Mouse (Mus musculus) midbrain, embryonic 14.5 days (tissue): ENCODE data around the gene Mapt. TPM values are rescaled to one million over a fixed set of nuclear protein-coding genes. Genes with fewer than 3 reads are reported as not detected.
A peak's percentile ranks its signal among the peaks of the same experiment; 100 is the strongest.
"Not testable (repeated sequence)": the region's sequence is repeated elsewhere in the genome, so short reads cannot be mapped to it uniquely, and the experiment has no call there.

Experiments
- ATAC-seq: fragments of 200-750 bp; cut with Nextera tagmentation; 2 replicates; pipeline ENCODE4 v1.8.0; 2017; ENCODE audit warnings: moderate number of reproducible peaks, moderate library complexity; ENCODE audit not compliant: low FRiP score, low TSS enrichment
- DNase-seq: peaks from one replicate; pipeline ENCODE4 v3.0.0-alpha.2; 2015
- H3K27ac ChIP-seq: fragments of 300-500 bp; sonication (generic); replicated peaks from 2 replicates; pipeline ENCODE4 v1.5.1; 2014; ENCODE audit warnings: mild to moderate bottlenecking, low read depth, low read length, moderate library complexity
- H3K27me3 ChIP-seq: fragments of 300-500 bp; sonication (generic); 2 replicates; pipeline ENCODE4 v1.6.1; 2014; ENCODE audit warnings: low read length, control low read depth, mixed read lengths; ENCODE audit not compliant: control insufficient read depth, insufficient read depth
- H3K36me3 ChIP-seq: fragments of 300-500 bp; sonication (generic); 2 replicates; pipeline ENCODE4 v1.6.1; 2014; ENCODE audit warnings: low read length, control low read depth; ENCODE audit not compliant: control insufficient read depth, insufficient read depth
- H3K4me1 ChIP-seq: fragments of 300-500 bp; sonication (generic); 2 replicates; pipeline ENCODE4 v1.6.1; 2014; ENCODE audit warnings: mild to moderate bottlenecking, antibody characterized with exemption, low read length, control low read depth; ENCODE audit not compliant: control insufficient read depth, insufficient read depth
- H3K4me2 ChIP-seq: fragments of 300-500 bp; sonication (generic); 2 replicates; pipeline ENCODE4 v1.6.1; 2014; ENCODE audit warnings: mild to moderate bottlenecking, low read length, moderate library complexity
- H3K4me3 ChIP-seq: fragments of 300-500 bp; sonication (generic); replicated peaks from 2 replicates; pipeline ENCODE4 v1.5.1; 2014; ENCODE audit warnings: low read depth, low read length
- H3K9ac ChIP-seq: fragments of 300-500 bp; sonication (generic); replicated peaks from 2 replicates; pipeline ENCODE4 v1.6.1; 2014; ENCODE audit warnings: mild to moderate bottlenecking, low read length, moderate library complexity
- H3K9me3 ChIP-seq: fragments of 300-500 bp; sonication (generic); 2 replicates; pipeline ENCODE4 v1.6.1; 2016; ENCODE audit warnings: low read length, control low read depth, mixed read lengths; ENCODE audit not compliant: control insufficient read depth
- WGBS: fragments of 180-500 bp; shearing (Covaris S2); extraction: QIAGEN DNeasy Blood & Tissue Kit; methylation state at CpG from one replicate; pipeline ENCODE4 v1.1.7; 2014; 5-methylcytosine and 5-hydroxymethylcytosine counted together
- polyA plus RNA-seq: library from polyadenylated mRNA; unstranded; fragments of >200 nt; fragmentation: Nextera tagmentation; extraction: Ambion mirVana; gene quantifications from 2 replicates; pipeline ENCODE4 v1.2.1, GENCODE M21; 2014

The Mapt gene
- polyA plus RNA-seq, 1 experiment from 2014 or later, result 836 TPM

DNA sequence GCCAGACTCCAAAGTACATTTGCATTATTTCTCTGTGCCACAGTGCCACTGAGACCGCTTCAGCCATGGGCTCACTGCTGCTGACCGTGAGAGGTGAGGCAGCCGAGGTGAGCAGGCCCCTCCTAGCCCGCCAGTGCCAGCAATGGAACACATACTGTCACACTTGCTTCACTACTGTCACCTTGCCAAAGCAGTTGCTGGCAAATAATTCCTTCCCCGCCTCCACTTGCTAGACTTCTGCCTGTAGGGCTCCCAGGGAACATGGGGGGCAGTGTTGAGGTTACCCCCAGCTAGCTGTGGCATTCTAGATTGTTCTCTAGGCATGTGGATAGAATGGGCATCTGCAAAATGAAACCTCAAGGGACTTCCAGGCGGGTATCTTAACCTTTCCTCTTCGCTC is 6.0 kb downstream of the Mapt start:
- 57% methylated on average over 7 of the region's 7 CpGs for WGBS
- H3K4me1 ChIP-seq, result peaks cover 42% of the 10 kb centered on the region
- DNase-seq (peak; percentile 38), ATAC-seq (no peak)
- H3K27ac ChIP-seq, result no peak overlapping the region
- H3K27me3 ChIP-seq, result no peaks in the 10 kb centered on the region
- H3K36me3 ChIP-seq, result no peaks in the 10 kb centered on the region
- H3K4me3 ChIP-seq, result no peak overlapping the region
- H3K9me3 ChIP-seq, result no peaks in the 10 kb centered on the region
- H3K4me2 ChIP-seq, result peak overlapping the region; percentile 75
- 0 out of 2 replicates have a peak overlapping the region, but pooled peaks have one; percentile 23 for H3K9ac ChIP-seq

DNA sequence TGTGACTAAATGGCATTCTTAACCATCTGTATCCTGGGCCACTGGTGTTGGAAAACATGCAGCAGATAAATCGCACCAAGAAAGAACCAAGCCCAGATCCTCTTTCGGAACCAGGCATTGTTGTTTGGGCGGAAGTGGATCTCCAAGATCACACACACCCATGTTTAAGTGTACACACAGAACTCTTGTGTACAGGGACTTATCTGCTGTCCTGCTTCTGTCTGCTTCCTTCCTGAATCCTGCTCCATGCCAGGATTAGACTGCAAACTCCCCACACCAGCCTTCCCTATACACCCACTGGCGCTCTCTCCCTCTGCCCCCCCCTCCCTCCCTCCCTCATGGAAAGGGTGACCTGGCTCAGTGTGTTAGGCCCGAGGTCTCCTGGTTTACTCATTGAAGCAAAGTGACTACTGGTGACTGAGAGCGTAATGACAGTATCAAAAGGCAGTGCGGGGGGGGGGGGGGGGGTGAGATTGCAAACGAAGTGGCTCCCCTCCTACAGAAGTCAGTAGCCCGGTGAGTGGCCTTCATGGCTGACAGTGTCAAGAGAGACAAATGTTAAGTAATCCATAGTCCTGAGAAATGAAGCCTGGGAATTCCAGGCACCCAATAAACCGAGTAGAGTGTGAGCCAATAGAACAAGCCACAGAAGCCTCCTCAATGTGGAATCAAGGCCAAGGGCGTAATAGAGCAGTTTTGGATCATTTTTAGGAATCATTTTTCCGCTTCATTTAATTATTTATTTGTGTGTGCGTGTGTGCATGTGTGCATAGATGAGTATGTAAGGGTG is 7.0 kb downstream of the Mapt start:
- ATAC-seq, result no peak
- H3K36me3 ChIP-seq, result no peaks in the 10 kb centered on the region
- peaks cover 42% of the 10 kb centered on the region for H3K4me1 ChIP-seq
- H3K4me2 ChIP-seq, result no peak overlapping the region
- H3K9me3 ChIP-seq, result no peaks in the 10 kb centered on the region
- 63% methylated on average over 13 of the region's 13 CpGs for WGBS
- no peaks in the 10 kb centered on the region for H3K27me3 ChIP-seq
- no peak for DNase-seq
- H3K9ac ChIP-seq, result no peak overlapping the region
- H3K27ac ChIP-seq, result no peak overlapping the region
- no peak overlapping the region for H3K4me3 ChIP-seq

GRCm38 (mm10) chr11:104245478-104245877 is 14.3 kb downstream of the Mapt start:
- H3K9me3 ChIP-seq, H3K27ac ChIP-seq, H3K4me2 ChIP-seq, H3K27me3 ChIP-seq, ATAC-seq, DNase-seq, H3K36me3 ChIP-seq, H3K4me3 ChIP-seq, H3K9ac ChIP-seq: not testable (repeated sequence)
- H3K4me1 ChIP-seq, result peaks cover 13% of the 10 kb centered on the region
- WGBS, result 76% methylated on average over 6 of the region's 6 CpGs

- Histone ChIP-seq H3K27me3 (no peaks in the 10 kb centered on the region), H3K4me1 (peaks cover 13% of the 10 kb centered on the region), H3K4me2 (no peak overlapping the region), H3K9ac (no peak overlapping the region), H3K9me3 (no peaks in the 10 kb centered on the region), H3K36me3 (no peaks in the 10 kb centered on the region), H3K27ac (no peak overlapping the region), H3K4me3 (no peak overlapping the region)
- peak; percentile 58 for DNase-seq
- ATAC-seq, result 0 out of 2 replicates have a peak, but pooled peaks have one; percentile 27
- 12% methylated on average over 6 of the region's 6 CpGs for WGBS
These were observed 15.0 kb downstream of the Mapt start for GRCm38 (mm10) chr11:104246171-104246694.

GRCm38 (mm10) chr11:104247141-104247717 is 16.0 kb downstream of the Mapt start:
- WGBS, result 75% methylated on average over 6 of the region's 6 CpGs
- no peaks in the 10 kb centered on the region for H3K9me3 ChIP-seq
- ATAC-seq (no peak), DNase-seq (no peak)
- H3K4me1 ChIP-seq, result peaks cover 13% of the 10 kb centered on the region
- H3K27ac ChIP-seq, result 0 out of 2 replicates have a peak overlapping the region, but pooled peaks have one; percentile 5
- H3K4me2 ChIP-seq, result no peak overlapping the region
- H3K4me3 ChIP-seq, result no peak overlapping the region
- H3K9ac ChIP-seq, result no peak overlapping the region
- no peaks in the 10 kb centered on the region for H3K27me3 ChIP-seq
- H3K36me3 ChIP-seq, result no peaks in the 10 kb centered on the region

DNA sequence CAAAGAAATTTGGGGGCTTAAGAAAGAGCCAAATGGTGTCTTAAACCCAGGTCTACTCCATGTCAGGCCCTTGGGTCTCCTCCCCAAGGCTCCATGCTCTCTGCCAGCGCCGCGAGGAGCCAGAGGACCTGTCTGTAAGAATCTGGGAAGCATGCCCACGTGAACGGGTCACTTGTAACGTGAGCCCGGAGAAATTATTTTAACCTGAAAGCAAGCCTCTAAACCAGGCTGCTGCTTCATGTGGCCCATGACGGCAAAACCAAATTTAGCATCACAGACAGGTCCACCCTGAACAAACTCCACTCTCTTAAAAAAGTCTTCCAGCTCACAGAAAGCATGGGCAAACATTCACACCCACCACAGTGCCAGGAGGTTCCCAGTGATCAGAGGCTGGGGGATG is 18.2 kb downstream of the Mapt start:
- no peak overlapping the region for H3K4me2 ChIP-seq
- no peak overlapping the region for H3K27ac ChIP-seq
- ATAC-seq (no peak), DNase-seq (no peak)
- no peaks in the 10 kb centered on the region for H3K9me3 ChIP-seq
- H3K36me3 ChIP-seq, result no peaks in the 10 kb centered on the region
- no peaks in the 10 kb centered on the region for H3K27me3 ChIP-seq
- H3K4me1 ChIP-seq, result peaks cover 13% of the 10 kb centered on the region
- H3K9ac ChIP-seq, result no peak overlapping the region
- H3K4me3 ChIP-seq, result no peak overlapping the region
- 90% methylated on average over 8 of the region's 8 CpGs for WGBS

- H3K27me3 ChIP-seq, result no peaks in the 10 kb centered on the region
- 0 out of 2 replicates have a peak, but pooled peaks cover 2% of the 10 kb centered on the region for H3K36me3 ChIP-seq
- ATAC-seq (no peak), DNase-seq (no peak)
- H3K4me1 ChIP-seq, result peaks cover 12% of the 10 kb centered on the region
- H3K9me3 ChIP-seq, result no peaks in the 10 kb centered on the region
- H3K4me3 ChIP-seq, result no peak overlapping the region
- WGBS, result 83% methylated on average over 6 of the region's 6 CpGs
- H3K4me2 ChIP-seq, result no peak overlapping the region
- no peak overlapping the region for H3K9ac ChIP-seq
- H3K27ac ChIP-seq, result no peak overlapping the region
These were observed 19.9 kb downstream of the Mapt start for GRCm38 (mm10) chr11:104251121-104251520.

- H3K4me2 ChIP-seq, result no peak overlapping the region
- H3K9ac ChIP-seq, result no peak overlapping the region
- no peak overlapping the region for H3K27ac ChIP-seq
- H3K9me3 ChIP-seq, result no peaks in the 10 kb centered on the region
- ATAC-seq (no peak), DNase-seq (no peak)
- peaks cover 3% of the 10 kb centered on the region for H3K4me1 ChIP-seq
- no peaks in the 10 kb centered on the region for H3K27me3 ChIP-seq
- no peak overlapping the region for H3K4me3 ChIP-seq
- 0 out of 2 replicates have a peak, but pooled peaks cover 2% of the 10 kb centered on the region for H3K36me3 ChIP-seq
- 78% methylated on average over 3 of the region's 3 CpGs for WGBS
These were observed 20.9 kb downstream of the Mapt start for GRCm38 (mm10) chr11:104252094-104252493.
